Mouse (Mus musculus): ENCODE data around the gene Vrtn. TPM values are rescaled to one million over a fixed set of nuclear protein-coding genes. Genes with fewer than 3 reads are reported as not detected.
A peak's percentile ranks its signal among the peaks of the same experiment; 100 is the strongest.

Vrtn gene
- not detected for total RNA-seq (2021)
- long read RNA-seq, experiment 1 = 0 reads
- long read RNA-seq, experiment 2 = 0 reads

- DNase-seq (ENCODE audit: low spot score in 2 of 2) = no peak
- intact Hi-C loops (cut with DNase I) = no loop called here
Observed at GRCm38 (mm10) chr12:84640654-84641053, at the start of gene Vrtn. TSS of gene Vrtn (plus strand) at chr12:84641019.

DNA sequence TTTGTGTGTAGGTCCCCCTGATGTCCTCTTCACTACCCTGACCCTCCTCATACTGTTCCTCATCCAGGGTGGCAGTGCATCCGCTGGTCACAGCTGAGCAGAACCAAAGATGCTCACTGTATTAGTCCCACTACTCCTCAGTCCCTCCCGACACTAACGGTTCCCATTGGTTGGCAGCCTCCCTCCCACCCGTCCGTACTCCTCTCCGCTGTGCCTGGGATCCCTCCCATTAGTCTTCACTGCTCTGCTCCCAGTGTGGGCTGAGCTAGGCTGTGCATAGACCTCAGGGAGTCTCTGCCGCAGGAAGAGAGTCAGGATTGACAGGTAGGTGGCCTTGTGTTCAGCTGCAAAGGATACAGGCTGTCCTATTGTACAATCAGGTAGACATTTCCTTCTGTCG is 42.5 kb upstream of the Vrtn start:
- intact Hi-C loops (cut with DNase I) = no loop called here
- no peak for DNase-seq (ENCODE audit: low spot score in 2 of 2)

DNA sequence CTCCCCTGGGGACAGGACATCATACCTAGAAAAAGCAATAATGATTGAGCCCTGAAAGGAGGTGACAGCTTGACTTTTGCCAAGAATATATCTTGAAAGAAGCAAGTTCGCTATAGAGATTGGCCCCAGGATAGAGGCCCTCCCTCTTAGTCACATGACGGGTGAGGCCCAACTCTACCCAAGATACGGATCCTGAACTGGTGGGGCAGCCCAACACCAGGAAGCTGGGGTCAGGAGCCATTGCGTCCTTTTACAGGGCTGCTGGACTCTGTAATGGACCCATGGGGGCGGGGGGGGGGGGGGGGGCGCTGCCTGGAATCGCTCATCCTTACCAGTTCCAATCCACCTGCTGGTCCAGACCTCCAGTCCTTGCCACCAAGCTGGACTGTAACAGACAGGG is 36.8 kb upstream of the Vrtn start:
- no peak for DNase-seq (ENCODE audit: low spot score in 2 of 2)
- intact Hi-C loops (cut with DNase I) = no loop called here

DNA sequence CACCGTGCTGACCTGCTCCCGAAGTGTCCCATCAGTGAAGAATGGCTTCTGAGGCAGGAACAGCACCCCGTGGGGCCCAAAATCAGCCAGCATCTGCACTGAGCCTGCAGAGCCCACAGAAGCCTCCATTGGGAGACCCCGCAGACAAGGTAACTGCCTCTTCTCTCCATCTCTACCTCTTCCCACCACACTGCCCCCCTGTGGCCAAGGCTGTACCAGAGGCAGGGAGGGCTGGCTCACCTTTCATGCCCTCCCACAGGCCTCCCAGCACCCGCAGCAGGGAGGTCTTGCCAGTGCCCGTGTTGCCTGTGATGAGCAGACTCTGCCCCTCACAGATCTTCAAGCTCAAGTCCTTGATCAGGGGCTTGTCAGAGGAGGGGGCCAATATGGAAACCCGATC is 35.0 kb upstream of the Vrtn start:
- no peak for DNase-seq (ENCODE audit: low spot score in 2 of 2)
- intact Hi-C loops (cut with DNase I) = no loop called here

DNA sequence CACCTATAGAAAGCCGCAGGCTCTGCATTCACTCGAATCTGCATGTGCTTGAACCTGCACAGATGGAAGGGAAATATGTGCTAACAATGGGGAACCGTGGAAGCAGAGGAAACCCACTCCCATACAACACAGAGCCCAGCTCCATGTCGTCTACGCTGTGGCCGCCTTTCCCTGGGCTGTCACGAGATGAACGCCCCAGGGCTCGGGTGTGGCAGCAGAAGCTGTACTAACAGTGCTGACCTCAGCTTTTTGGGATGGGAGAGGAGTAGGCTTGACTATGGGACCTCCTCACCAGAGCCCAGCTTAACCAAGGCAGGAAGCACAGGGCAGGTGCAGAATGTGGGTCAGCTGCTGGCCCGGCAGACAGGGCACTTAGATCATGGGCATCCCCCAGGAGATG is 29.1 kb upstream of the Vrtn start:
- intact Hi-C loops (cut with DNase I) = no loop called here
- no peak for DNase-seq (ENCODE audit: low spot score in 2 of 2)

DNA sequence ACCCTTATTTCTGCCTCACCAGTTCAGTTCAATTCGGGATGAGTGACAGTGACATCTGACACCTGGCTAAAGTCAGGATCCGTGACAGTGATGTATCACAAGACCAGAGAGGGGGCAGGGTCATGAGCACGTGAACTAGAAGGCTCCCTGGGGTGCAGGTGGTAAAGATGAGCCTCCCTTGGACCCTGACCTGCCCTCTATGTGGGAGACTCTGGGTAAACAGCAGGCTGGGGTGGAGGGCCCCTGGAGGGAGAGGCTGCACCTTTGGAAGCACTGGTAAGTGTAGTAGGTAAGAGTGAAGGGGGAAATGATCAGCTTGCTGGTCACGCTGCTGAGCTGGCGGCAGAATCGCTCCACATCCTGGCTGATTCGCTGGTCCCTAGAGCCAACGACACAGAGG is 28.3 kb upstream of the Vrtn start:
- intact Hi-C loops (cut with DNase I) = no loop called here
- no peak for DNase-seq (ENCODE audit: low spot score in 2 of 2)

DNA sequence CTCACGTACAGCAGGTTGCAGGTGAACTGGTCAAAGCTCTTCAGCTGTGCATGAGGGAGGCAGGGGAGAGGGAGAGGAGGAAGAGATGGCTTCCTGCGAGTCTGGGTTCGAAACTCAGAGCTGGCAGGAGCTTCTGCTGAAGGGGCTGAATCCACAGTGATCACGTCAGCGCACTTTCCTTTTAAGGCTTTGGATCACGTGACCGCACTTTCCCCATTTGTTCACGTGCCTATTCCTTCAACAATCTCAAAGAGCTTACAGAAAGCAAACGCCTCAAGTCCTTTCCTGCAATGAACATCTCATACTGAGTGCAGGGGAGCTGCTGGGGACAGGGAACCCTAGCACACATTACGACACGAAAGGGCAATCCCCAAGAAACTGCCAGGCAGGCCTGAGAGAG is 26.8 kb upstream of the Vrtn start:
- intact Hi-C loops (cut with DNase I) = no loop called here
- no peak for DNase-seq (ENCODE audit: low spot score in 2 of 2)

- DNase-seq (ENCODE audit: low spot score in 2 of 2) = peak; percentile 33 to 51
- intact Hi-C loops (cut with DNase I) = no loop called here
Observed at GRCm38 (mm10) chr12:84614524-84614923, 26.3 kb upstream of the Vrtn start.

GRCm38 (mm10) chr12:84616977-84617630 is 23.7 kb upstream of the Vrtn start, which contains the start of gene Abcd4:
TSS of gene Abcd4 (minus strand) at chr12:84617413.
- DNase-seq (ENCODE audit: low spot score in 2 of 2) = peak; percentile 93
- intact Hi-C loops (cut with DNase I) = no loop called here

DNA sequence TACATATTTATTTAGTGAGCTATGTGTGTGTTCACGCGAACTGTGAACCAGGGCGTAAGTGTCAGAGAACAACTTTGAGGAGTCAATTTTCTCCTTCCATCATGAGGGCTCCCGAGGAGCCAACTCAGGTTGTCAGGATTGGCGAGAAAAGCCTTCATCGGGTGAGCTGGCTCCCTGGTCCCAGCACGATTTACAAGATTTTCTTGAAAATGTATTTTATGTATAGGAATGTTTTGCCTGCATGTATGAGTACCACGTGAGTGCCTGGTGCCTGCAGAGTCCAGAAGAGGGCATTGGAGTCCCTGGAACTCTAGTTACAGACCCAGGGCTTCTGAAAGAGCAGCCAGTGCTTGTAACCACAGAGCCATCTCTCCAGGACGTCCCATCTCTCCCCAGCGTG is 23.2 kb upstream of the Vrtn start:
- DNase-seq (ENCODE audit: low spot score in 2 of 2) = no peak
- intact Hi-C loops (cut with DNase I) = no loop called here

- intact Hi-C loops (cut with DNase I) = no loop called here
- no peak for DNase-seq (ENCODE audit: low spot score in 2 of 2)
Observed at GRCm38 (mm10) chr12:84620975-84621374, 19.8 kb upstream of the Vrtn start.

DNA sequence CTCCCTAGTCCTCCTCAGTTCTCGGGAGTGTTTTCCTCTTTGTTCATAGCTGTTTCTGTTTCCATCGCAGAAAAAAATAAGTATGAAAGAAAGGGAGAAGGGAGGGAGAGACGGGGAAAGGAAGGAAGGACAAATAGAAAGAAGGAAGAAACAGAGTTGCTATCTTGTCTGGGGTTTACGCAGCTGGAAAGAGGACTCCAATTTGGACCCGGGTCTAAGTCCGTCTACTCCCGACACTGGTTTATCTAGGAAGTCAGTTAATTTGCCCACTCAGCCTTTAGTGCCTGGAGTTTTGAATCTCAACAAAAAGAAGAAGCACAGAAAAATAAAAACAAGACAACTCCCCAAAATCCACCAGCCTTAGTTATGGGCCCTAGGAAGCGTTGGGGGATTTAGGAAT is 16.2 kb upstream of the Vrtn start:
- intact Hi-C loops (cut with DNase I) = no loop called here
- DNase-seq (ENCODE audit: low spot score in 2 of 2) = no peak

DNA sequence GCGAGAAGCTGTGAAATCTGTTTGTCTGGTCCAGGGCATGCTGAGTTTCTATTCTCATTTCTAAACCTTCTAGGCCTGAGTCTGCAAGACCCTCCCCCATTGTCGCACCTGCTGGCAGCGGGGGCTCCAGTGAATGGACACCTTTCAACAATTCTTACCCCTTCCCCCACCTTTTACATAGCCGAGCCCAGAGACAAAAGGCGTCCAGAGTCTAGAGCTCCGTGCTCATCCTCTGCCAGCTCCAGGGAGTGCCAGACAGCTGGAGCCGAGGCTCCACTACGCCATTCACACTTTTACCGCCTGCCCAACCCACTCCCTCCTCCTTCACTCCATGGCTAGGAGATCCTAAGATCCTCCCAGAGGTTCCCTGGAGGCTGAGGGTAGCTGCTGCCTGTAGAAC is 15.7 kb upstream of the Vrtn start:
- peak; percentile 11 to 24 for DNase-seq (ENCODE audit: low spot score in 2 of 2)
- intact Hi-C loops (cut with DNase I) = no loop called here

GRCm38 (mm10) chr12:84631867-84632266 is 9.0 kb upstream of the Vrtn start:
- intact Hi-C loops (cut with DNase I) = no loop called here
- DNase-seq (ENCODE audit: low spot score in 2 of 2) = no peak

- intact Hi-C loops (cut with DNase I) = no loop called here
Observed at GRCm38 (mm10) chr12:84640253-84640652, 566 bp upstream of the Vrtn start.

DNA sequence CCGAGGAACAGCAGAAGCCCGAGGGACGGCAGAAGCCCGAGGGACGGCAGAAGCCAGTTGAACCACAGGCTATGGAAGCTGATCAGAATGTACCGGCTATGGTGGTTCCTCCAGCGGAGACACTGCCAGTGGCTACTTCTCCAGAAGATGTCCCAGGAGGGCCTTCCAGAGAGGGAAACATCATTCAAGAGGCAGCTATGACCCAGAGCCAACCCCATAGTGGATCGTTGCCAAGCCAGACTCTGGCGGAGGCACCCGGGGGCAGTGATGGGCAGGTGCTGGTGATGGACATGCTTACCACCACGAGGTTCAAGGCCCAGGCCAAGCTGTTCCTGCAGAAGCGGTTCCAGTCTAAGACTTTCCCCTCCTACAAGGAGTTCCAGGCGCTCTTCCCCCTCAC is 9.4 kb downstream of the Vrtn start:
- intact Hi-C loops (cut with DNase I) = loop anchor here (5.0 kb wide), 1 partner anchor 47 kb away; the partner anchor contains the start of gene Syndig1l
- DNase-seq (ENCODE audit: low spot score in 2 of 2) = no peak

More at GRCm38 (mm10) chr12:84640253-84640652, 566 bp upstream of the Vrtn start:
- DNase-seq (ENCODE audit: low spot score in 2 of 2) = no peak

DNA sequence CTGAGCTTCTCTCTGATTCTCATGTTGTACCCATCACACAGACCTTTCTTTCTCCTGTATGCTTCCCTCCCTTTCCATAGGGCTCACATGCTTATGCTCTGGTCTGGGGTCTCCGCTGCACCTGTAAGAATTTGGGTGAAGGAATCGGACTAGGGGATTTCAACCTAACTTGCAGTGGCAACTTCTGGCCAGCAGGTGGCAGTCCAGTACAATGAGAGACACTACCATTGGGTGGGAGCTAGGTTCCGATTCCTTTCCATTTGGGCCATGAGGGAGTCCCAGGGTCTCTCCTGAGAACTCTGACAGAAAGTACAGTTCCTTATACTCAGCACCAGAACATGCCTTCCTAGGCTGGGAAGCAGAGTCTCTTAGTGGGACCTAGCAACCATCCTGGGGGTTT is 13.1 kb downstream of the Vrtn start:
- peak; percentile 54 to 81 for DNase-seq (ENCODE audit: low spot score in 2 of 2)
- intact Hi-C loops (cut with DNase I) = loop anchor here (1.0 to 5.0 kb wide), 2 partner anchors 43 to 101 kb away; partner anchors contain the start of gene Syndig1l

- peak in 1 of 2 experiments; percentile 39 for DNase-seq (ENCODE audit: low spot score in 2 of 2)
- intact Hi-C loops (cut with DNase I) = no loop called here
Observed at GRCm38 (mm10) chr12:84670555-84670954, 29.7 kb downstream of the Vrtn start.

DNA sequence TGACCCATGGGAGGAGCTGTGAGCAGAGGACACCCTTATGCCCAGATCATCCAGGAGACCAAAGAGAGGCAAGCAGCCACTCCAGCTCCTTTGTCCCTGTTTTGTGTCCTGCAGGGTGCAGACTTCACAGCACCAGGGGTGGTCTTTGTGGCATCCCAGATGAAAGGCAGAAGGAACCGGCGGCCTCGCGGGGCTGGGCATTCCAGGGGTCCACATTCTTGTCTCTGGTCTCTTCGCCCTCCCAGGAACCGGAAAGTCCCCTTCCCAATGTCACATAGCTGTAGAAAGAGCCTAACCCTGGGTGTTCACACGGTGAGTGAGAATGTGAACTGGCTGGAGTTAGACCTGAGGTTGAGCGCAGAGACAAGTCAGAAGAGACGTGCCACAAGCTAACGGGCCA is 30.8 kb downstream of the Vrtn start:
- DNase-seq (ENCODE audit: low spot score in 2 of 2) = no peak
- intact Hi-C loops (cut with DNase I) = no loop called here

GRCm38 (mm10) chr12:84674666-84675526 is 34.1 kb downstream of the Vrtn start:
- intact Hi-C loops (cut with DNase I) = no loop called here
- no peak for DNase-seq (ENCODE audit: low spot score in 2 of 2)

DNA sequence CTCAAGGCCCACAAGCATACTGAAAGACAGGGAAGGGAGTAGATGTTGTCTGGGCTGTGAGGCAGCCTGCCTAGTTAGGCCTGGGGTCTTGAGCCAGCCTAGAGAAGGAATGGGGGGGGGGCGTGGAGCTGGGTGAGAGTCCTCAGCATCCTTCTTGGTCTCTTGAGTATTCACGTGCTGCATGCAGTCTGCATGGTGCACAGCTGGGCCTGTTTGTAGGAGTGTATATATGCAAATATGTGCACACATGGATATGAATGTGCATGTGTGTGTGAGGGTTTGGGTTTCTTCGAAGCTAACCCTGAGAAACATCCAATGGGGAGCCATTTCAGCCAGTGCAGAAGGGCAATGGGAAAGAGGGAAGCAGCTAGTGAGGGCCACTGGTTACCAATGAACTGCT is 35.2 kb downstream of the Vrtn start:
- no peak for DNase-seq (ENCODE audit: low spot score in 2 of 2)
- intact Hi-C loops (cut with DNase I) = no loop called here
